Mouse (Mus musculus) liver, embryonic 11.5 days (tissue): ENCODE measurements around the gene Otog. TPM values are rescaled to one million over a fixed set of nuclear protein-coding genes. Genes with fewer than 3 reads are reported as not detected.

ENCODE experiments used
- ATAC-seq: fragments of 200-750 bp; cut with Nextera tagmentation; replicated peaks from 2 replicates; pipeline ENCODE4 v1.8.0; 2017; ENCODE audit warnings: moderate number of reproducible peaks, mild to moderate bottlenecking, moderate TSS enrichment, moderate library complexity; ENCODE audit not compliant: low FRiP score
- DNase-seq: peaks from one replicate; pipeline ENCODE4 v3.0.0-alpha.2; 2017; ENCODE audit warnings: low spot score
- H3K27ac ChIP-seq: fragments of 300-500 bp; sonication (generic); 2 replicates; pipeline ENCODE4 v1.5.1; 2014; ENCODE audit warnings: mild to moderate bottlenecking, low read depth, low read length, control low read depth
- H3K27me3 ChIP-seq: fragments of 300-500 bp; sonication (generic); replicated peaks from 2 replicates; pipeline ENCODE4 v1.6.1; 2014; ENCODE audit warnings: low read length, mixed read lengths; ENCODE audit not compliant: control insufficient read depth, insufficient read depth
- H3K36me3 ChIP-seq: fragments of 300-500 bp; sonication (generic); 2 replicates; pipeline ENCODE4 v1.6.1; 2014; ENCODE audit warnings: mild to moderate bottlenecking, low read length, moderate library complexity, mixed read lengths; ENCODE audit not compliant: control insufficient read depth, insufficient read depth
- H3K4me1 ChIP-seq: fragments of 300-500 bp; sonication (generic); replicated peaks from 2 replicates; pipeline ENCODE4 v1.6.1; 2014; ENCODE audit warnings: low read length, mixed read lengths; ENCODE audit not compliant: control insufficient read depth, insufficient read depth
- H3K4me2 ChIP-seq: fragments of 300-500 bp; sonication (generic); 2 replicates; pipeline ENCODE4 v1.6.1; 2014; ENCODE audit warnings: mild to moderate bottlenecking, control low read depth, moderate library complexity
- H3K4me3 ChIP-seq: fragments of 300-500 bp; sonication (generic); 2 replicates; pipeline ENCODE4 v1.5.1; 2014; ENCODE audit warnings: low read depth, low read length, control low read depth
- H3K9ac ChIP-seq: fragments of 300-500 bp; sonication (generic); 2 replicates; pipeline ENCODE4 v1.6.1; 2014; ENCODE audit warnings: low read depth, low read length, control low read depth
- H3K9me3 ChIP-seq: fragments of 300-500 bp; sonication (generic); 2 replicates; pipeline ENCODE4 v1.6.1; 2016; ENCODE audit warnings: low read length, inconsistent platforms, mixed read lengths; ENCODE audit not compliant: control insufficient read depth
- WGBS: fragments of 180-500 bp; shearing (Covaris S2); extraction: QIAGEN DNeasy Blood & Tissue Kit; methylation state at CpG from one replicate; pipeline ENCODE4 v1.1.7; 2014; 5-methylcytosine and 5-hydroxymethylcytosine counted together
- polyA plus RNA-seq: library from polyadenylated mRNA; unstranded; fragments of >200 nt; fragmentation: Nextera tagmentation; extraction: Ambion mirVana; gene quantifications from 2 replicates; pipeline ENCODE4 v1.2.1, GENCODE M21; 2014

Gene Otog
- polyA plus RNA-seq, 1 experiment from 2014 or later = not detected

GRCm38 (mm10) chr7:46218415-46218814 lies 22.4 kb upstream of the Otog start:
- no peak overlapping the region for H3K27ac ChIP-seq
- no peak overlapping the region for H3K4me2 ChIP-seq
- ATAC-seq (no peak; the same call in 1 of the 2 replicates), DNase-seq (peak; percentile 42)
- 16% methylated on average over 11 of the region's 11 CpGs for WGBS
- no peaks in the 10 kb centered on the region for H3K4me1 ChIP-seq
- H3K9ac ChIP-seq = no peak overlapping the region
- no peaks in the 10 kb centered on the region for H3K9me3 ChIP-seq
- no peak overlapping the region for H3K4me3 ChIP-seq
- no peaks in the 10 kb centered on the region for H3K36me3 ChIP-seq
- H3K27me3 ChIP-seq = no peaks in the 10 kb centered on the region

- no peaks in the 10 kb centered on the region for H3K27me3 ChIP-seq
- no peak overlapping the region for H3K4me3 ChIP-seq
- H3K9ac ChIP-seq = no peak overlapping the region
- no peaks in the 10 kb centered on the region for H3K36me3 ChIP-seq
- ATAC-seq (no peak), DNase-seq (no peak)
- H3K4me2 ChIP-seq = no peak overlapping the region
- 64% methylated on average over 8 of the region's 8 CpGs for WGBS
- H3K4me1 ChIP-seq = no peaks in the 10 kb centered on the region
- H3K27ac ChIP-seq = no peak overlapping the region
- no peaks in the 10 kb centered on the region for H3K9me3 ChIP-seq
Measured at GRCm38 (mm10) chr7:46220591-46221129, 20.1 kb upstream of the Otog start.

GRCm38 (mm10) chr7:46226253-46226652 lies 14.5 kb upstream of the Otog start:
- H3K27ac ChIP-seq = no peak overlapping the region
- ATAC-seq (no peak), DNase-seq (peak; percentile 50)
- 23% methylated on average over 7 of the region's 7 CpGs for WGBS
- no peak overlapping the region for H3K4me3 ChIP-seq
- no peaks in the 10 kb centered on the region for H3K9me3 ChIP-seq
- no peaks in the 10 kb centered on the region for H3K36me3 ChIP-seq
- H3K9ac ChIP-seq = no peak overlapping the region
- no peaks in the 10 kb centered on the region for H3K4me1 ChIP-seq
- H3K4me2 ChIP-seq = no peak overlapping the region
- no peaks in the 10 kb centered on the region for H3K27me3 ChIP-seq

- DNase-seq = no peak
- H3K36me3 ChIP-seq = no peaks in the 10 kb centered on the region
- no peaks in the 10 kb centered on the region for H3K4me1 ChIP-seq
- no peak overlapping the region for H3K4me2 ChIP-seq
- H3K27ac ChIP-seq = no peak overlapping the region
- no peaks in the 10 kb centered on the region for H3K27me3 ChIP-seq
- WGBS = 73% methylated on average over 4 of the region's 4 CpGs
- no peak overlapping the region for H3K4me3 ChIP-seq
- no peak for ATAC-seq
- no peaks in the 10 kb centered on the region for H3K9me3 ChIP-seq
- no peak overlapping the region for H3K9ac ChIP-seq
Measured at GRCm38 (mm10) chr7:46226936-46227335, 13.9 kb upstream of the Otog start.

GRCm38 (mm10) chr7:46235948-46236347 lies 4.8 kb upstream of the Otog start:
- Histone ChIP-seq H3K4me3 (no peak overlapping the region), H3K27me3 (no peaks in the 10 kb centered on the region; the same call in 1 of the 2 replicates), H3K36me3 (no peaks in the 10 kb centered on the region), H3K9ac (no peak overlapping the region), H3K4me2 (no peak overlapping the region), H3K4me1 (no peaks in the 10 kb centered on the region; the same call in 1 of the 2 replicates), H3K9me3 (no peaks in the 10 kb centered on the region), H3K27ac (no peak overlapping the region)
- DNase-seq (no peak), ATAC-seq (no peak)
- WGBS = 64% methylated on average over 18 of the region's 18 CpGs

- no peaks in the 10 kb centered on the region; the same call in 1 of the 2 replicates for H3K27me3 ChIP-seq
- no peak overlapping the region for H3K4me3 ChIP-seq
- no peak overlapping the region for H3K9ac ChIP-seq
- H3K4me2 ChIP-seq = no peak overlapping the region
- no peak overlapping the region for H3K27ac ChIP-seq
- H3K4me1 ChIP-seq = no peaks in the 10 kb centered on the region; the same call in 1 of the 2 replicates
- no peak for DNase-seq
- no peaks in the 10 kb centered on the region for H3K9me3 ChIP-seq
- H3K36me3 ChIP-seq = no peaks in the 10 kb centered on the region
- ATAC-seq = no peak
- WGBS = 74% methylated on average over 15 of the region's 15 CpGs
Measured at GRCm38 (mm10) chr7:46236363-46236762, 4.4 kb upstream of the Otog start.

GRCm38 (mm10) chr7:46237192-46237591 lies 3.6 kb upstream of the Otog start:
- H3K36me3 ChIP-seq = no peaks in the 10 kb centered on the region
- H3K4me2 ChIP-seq = no peak overlapping the region
- H3K9ac ChIP-seq = no peak overlapping the region
- no peaks in the 10 kb centered on the region; the same call in 1 of the 2 replicates for H3K4me1 ChIP-seq
- H3K27ac ChIP-seq = no peak overlapping the region
- ATAC-seq = no peak
- H3K4me3 ChIP-seq = no peak overlapping the region
- WGBS = 55% methylated on average over 7 of the region's 7 CpGs
- no peaks in the 10 kb centered on the region; the same call in 1 of the 2 replicates for H3K27me3 ChIP-seq
- DNase-seq = no peak
- no peaks in the 10 kb centered on the region for H3K9me3 ChIP-seq

GRCm38 (mm10) chr7:46238346-46238745 lies 2.4 kb upstream of the Otog start, which contains the start of gene Ush1c:
Ush1c (minus strand) TSS chr7:46238503.
- H3K4me1 ChIP-seq = no peaks in the 10 kb centered on the region; the same call in 1 of the 2 replicates
- DNase-seq (no peak), ATAC-seq (no peak)
- H3K4me3 ChIP-seq = no peak within 1 kb of the TSS
- no peak within 1 kb of the TSS for H3K4me2 ChIP-seq
- H3K27ac ChIP-seq = no peak within 1 kb of the TSS
- no peak within 1 kb of the TSS for H3K9ac ChIP-seq
- no peaks in the 10 kb centered on the region for H3K9me3 ChIP-seq
- no peaks in the 10 kb centered on the region for H3K36me3 ChIP-seq
- WGBS = 24% methylated on average over 10 of the region's 10 CpGs
- no peaks in the 10 kb centered on the region; the same call in 1 of the 2 replicates for H3K27me3 ChIP-seq

GRCm38 (mm10) chr7:46240091-46240490 lies 696 bp upstream of the Otog start:
- Histone ChIP-seq H3K9ac (no peak overlapping the region), H3K4me1 (no peaks in the 10 kb centered on the region; the same call in 1 of the 2 replicates), H3K27ac (no peak overlapping the region), H3K36me3 (no peaks in the 10 kb centered on the region), H3K4me2 (no peak overlapping the region), H3K27me3 (no peaks in the 10 kb centered on the region; the same call in 1 of the 2 replicates), H3K4me3 (no peak overlapping the region), H3K9me3 (no peaks in the 10 kb centered on the region)
- WGBS = 78% methylated on average over 4 of the region's 4 CpGs
- DNase-seq (no peak), ATAC-seq (no peak)
